Mouse (Mus musculus) gastrocnemius, adult 8-10 months (tissue): ENCODE measurements around the gene Ferd3l. TPM values are rescaled to one million over a fixed set of nuclear protein-coding genes. Genes with fewer than 3 reads are reported as not detected.

Experiments
- DNase-seq, 2 experiments: peaks; one replicate each; pipeline ENCODE4 v3.0.0; 2022; ENCODE audit warnings: low spot score in 2 of 2
- total RNA-seq, 4 experiments: library from RNA; stranded (reverse); gene quantifications; 2 replicates each; pipeline ENCODE4 v1.2.4; 2022

Ferd3l gene
- total RNA-seq, 4 experiments from 2014 or later: not detected

GRCm38 (mm10) chr12:33964427-33964826 lies 36.2 kb downstream of the Ferd3l start:
- no peak for DNase-seq

- no peak for DNase-seq
Measured at GRCm38 (mm10) chr12:33965661-33966360, 37.6 kb downstream of the Ferd3l start.

- no peak for DNase-seq
Measured at GRCm38 (mm10) chr12:33966490-33967415, 38.5 kb downstream of the Ferd3l start.

- no peak for DNase-seq
Measured at GRCm38 (mm10) chr12:33967514-33967913, 39.3 kb downstream of the Ferd3l start.

GRCm38 (mm10) chr12:33968041-33968897 lies 40.0 kb downstream of the Ferd3l start:
- DNase-seq: no peak

- DNase-seq: no peak
Measured at GRCm38 (mm10) chr12:33968898-33969178, 40.6 kb downstream of the Ferd3l start.

Other genes with a start within 250 kb of the Ferd3l start
- 1 to 10 TPM in 1 of 4 experiments, under 1 TPM in 3; 0.24 to 2.1 (median 0.67) TPM for gene Twist1, start 29.2 kb downstream of the Ferd3l start, total RNA-seq